Mouse (Mus musculus) brain, embryonic 14.5 days (tissue): ENCODE measurements around the gene Disp2.

Experiments used
- CTCF ChIP-seq: fragments of 200-500 bp; IDR thresholded peaks from 2 replicates; pipeline ENCODE4 v1.5.1; 2012; ENCODE audit warnings: inconsistent platforms, mild to moderate bottlenecking, moderate library complexity, borderline replicate concordance; ENCODE audit not compliant: insufficient read depth, insufficient read length; ENCODE audit errors: extremely low read depth
- POLR2A ChIP-seq: fragments of 200-500 bp; IDR thresholded peaks from 2 replicates; pipeline ENCODE4 v1.6.1; 2012; ENCODE audit warnings: mild to moderate bottlenecking, inconsistent platforms, borderline replicate concordance; ENCODE audit not compliant: poor library complexity, insufficient read depth, insufficient read length, severe bottlenecking; ENCODE audit errors: extremely low read depth

DNA sequence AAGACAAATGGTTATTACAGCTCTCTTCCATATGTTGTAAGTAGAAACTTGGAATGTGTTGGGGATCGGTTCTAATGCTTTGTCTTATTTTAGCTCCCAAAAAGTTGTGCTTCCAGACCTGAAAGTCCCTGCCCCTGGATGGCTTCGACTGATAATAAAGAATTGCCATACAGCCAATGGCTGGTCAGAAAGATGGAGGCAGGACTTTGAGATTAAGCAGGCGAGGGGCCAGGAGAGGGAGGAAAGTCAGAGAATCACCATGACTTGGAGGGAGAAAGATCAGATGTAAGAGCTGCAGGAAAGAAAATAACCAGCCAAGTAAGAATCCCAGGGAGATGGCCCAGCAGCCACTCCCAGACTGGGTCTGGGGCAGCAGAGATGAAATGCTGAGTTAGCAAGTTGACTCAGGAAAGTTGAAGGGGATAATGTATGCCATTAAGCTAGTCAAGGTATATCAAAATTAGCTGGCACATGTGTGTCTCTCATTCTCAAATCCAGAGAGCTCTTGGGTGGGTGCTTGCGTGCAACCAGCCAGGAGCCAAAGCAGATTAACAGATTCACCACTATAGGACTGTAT lies 23.1 kb downstream of the Disp2 start:
- TF ChIP-seq CTCF: no peak
- no peak for TF ChIP-seq POLR2A
